Mouse (Mus musculus): ENCODE measurements around the gene 4930453N24Rik.

The 4930453N24Rik gene

DNA sequence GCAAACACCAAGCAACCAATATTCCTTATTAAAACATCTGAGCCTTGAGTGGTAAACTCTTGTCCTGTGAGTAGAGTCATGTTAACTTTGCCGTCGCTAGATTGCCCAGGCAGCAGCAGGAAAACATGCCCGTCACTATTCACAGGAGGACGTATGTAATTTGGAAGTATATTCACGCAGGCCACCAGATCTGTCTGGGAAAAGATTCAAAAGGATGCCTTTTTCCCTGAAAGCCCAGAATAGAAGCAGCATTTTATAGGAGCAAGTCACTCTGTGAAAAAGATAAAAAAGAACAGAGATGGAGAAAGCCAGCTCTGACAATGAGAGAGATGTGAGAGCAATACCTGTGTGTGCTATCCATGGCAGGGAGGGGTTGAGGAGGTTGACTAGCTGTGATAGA is 49.4 kb downstream of the 4930453N24Rik start:
- no peak for DNase-seq (ENCODE audit: low spot score)

DNA sequence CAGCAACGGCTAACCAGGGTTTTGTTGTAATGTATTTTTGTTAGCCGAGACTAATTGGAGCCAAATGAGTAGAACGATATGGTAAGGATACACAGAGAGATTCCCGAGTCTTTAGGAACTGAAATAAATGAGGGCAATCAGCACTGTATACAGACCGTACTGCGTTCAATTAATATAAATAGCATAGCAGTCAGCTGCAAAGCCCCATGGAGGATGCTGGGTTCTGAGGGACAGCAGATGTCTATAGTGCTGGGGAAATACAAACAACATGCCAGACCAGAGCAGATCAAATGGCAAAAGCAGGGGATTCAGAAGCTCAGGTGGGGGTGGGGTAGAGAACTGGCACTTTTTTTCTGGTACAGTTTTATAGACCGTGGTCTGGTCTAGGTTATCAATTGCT is 51.9 kb downstream of the 4930453N24Rik start:
- no peak for DNase-seq (ENCODE audit: low spot score)

GRCm38 (mm10) chr16:64717814-64718213 is 53.1 kb downstream of the 4930453N24Rik start:
- no peak for DNase-seq (ENCODE audit: low spot score)

DNA sequence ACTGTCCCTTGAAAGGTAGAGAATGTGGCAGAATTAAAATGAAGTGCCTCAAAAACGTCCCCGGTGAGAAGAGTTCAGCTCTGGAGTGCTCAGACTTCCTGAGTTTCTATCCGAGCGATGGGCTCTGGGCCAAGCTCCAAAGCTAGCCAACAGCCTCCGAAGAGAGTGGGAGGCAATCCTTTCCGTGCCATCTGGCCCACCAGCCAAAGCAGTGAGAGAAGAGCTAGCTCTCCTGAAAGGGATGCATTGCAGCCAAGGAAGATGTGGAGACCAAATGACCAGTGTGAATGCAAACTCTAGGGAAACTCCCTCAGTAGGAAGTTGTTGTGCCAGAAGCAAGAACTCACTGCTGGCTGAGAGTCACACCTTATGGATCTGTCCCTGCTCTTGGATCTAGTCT is 59.1 kb downstream of the 4930453N24Rik start:
- peak; percentile 29 for DNase-seq (ENCODE audit: low spot score)

Measured in left cerebral cortex, adult 11 months (tissue).